Comparison of ENCODE assay signal across 8 mouse cellular contexts in the genomic region with DNA sequence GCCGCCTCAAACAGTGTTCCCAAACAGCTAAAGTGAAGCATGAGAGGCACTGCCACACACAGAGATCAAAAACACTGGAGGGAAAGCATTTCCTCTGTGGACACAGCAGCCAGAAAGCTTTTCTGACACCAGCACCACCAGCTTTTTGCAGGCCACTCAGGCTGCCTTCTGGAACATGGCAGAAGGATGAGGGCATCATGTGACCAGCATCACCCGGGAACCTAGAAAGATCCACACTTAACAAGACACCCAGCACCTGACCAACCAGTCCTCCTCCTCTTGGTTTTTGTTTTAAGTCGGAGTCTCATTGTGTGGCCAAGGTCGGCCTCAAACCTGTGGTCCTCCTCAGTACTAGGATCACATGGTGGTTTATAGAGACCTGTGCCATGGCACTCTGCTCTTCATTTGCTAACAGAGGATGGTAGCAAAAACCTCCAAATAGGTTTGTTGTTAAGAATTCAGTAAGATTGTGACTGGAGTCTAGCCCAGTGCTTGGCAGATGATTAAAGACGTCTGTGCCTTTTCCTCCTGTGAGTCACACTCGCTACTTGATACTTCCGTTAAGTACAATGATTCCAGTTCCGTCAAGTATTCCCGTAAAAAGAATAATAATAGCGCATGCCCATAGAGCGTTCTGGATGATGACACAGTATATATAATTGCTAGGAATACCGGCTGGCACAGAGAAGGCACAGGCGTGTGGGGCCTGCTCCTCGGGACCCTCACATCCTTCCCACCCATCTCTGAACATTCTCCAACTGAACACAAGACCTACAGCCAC. TPM values are rescaled to one million over a fixed set of nuclear protein-coding genes. Genes with fewer than 3 reads are reported as not detected.
DNase-seq lines count a peak whose midpoint lies in the region; ATAC-seq and TF ChIP-seq lines count a peak whose summit lies in the region.

No protein-coding gene starts in this region.

- WGBS in heart, embryonic 10.5 days = 75% methylated on average over 14 of the region's 14 CpGs
- WGBS in midbrain, postnatal 0 days = 77% methylated on average over 14 of the region's 14 CpGs

- H3K27me3 ChIP-seq in heart, embryonic 10.5 days (ENCODE audit: insufficient read depth, poor library complexity, severe bottlenecking) = no peaks in the 10 kb centered on the region
- no peaks in the 10 kb centered on the region for H3K27me3 ChIP-seq in midbrain, postnatal 0 days (ENCODE audit: insufficient read depth, low read length)

- no peak overlapping the region for H3K9ac ChIP-seq in midbrain, postnatal 0 days (replicated peaks; ENCODE audit: low read length, poor library complexity, severe bottlenecking)

- H3K4me2 ChIP-seq in midbrain, postnatal 0 days (ENCODE audit: low read depth, low read length, poor library complexity, severe bottlenecking) = no peak overlapping the region

- ATAC-seq in midbrain, postnatal 0 days (ENCODE audit: low FRiP score) = no peak

- no peak for DNase-seq in left cerebral cortex, adult 2 months (ENCODE audit: extremely low spot score in 1 of 2, low spot score in 2 of 2)
- no peak for DNase-seq in left cerebral cortex, postnatal 36 days (ENCODE audit: low spot score in 2 of 2)
- peak; percentile 76 for DNase-seq in brain, adult 2 months (ENCODE audit: low read depth, low spot score)
- no peak for DNase-seq in heart, embryonic 10.5 days (ENCODE audit: low spot score)
- peak; percentile 83 for DNase-seq in lung, postnatal 36 days
- no peak for DNase-seq in ovary, postnatal 14 days (ENCODE audit: low spot score)
- DNase-seq in cerebellum, adult 11 months = no peak
- no peak for DNase-seq in midbrain, postnatal 0 days (ENCODE audit: low spot score)

- TF ChIP-seq CTCF in left cerebral cortex, adult 2 months (IDR thresholded peaks at IDR 0.05) = no peak
- no peak for TF ChIP-seq CTCF in midbrain, postnatal 0 days (IDR thresholded peaks at IDR 0.05)

- intact Hi-C loops in left cerebral cortex, adult 2 months (cut with DNase I) = no loop called here
- intact Hi-C loops in left cerebral cortex, postnatal 36 days (cut with DNase I) = no loop called here

- H3K27ac ChIP-seq in left cerebral cortex, adult 2 months = peak overlapping the region; percentile 90
- H3K27ac ChIP-seq in heart, embryonic 10.5 days = peak overlapping the region; percentile 36
- no peak overlapping the region for H3K27ac ChIP-seq in midbrain, postnatal 0 days (ENCODE audit: low read depth, low read length)

- H3K4me3 ChIP-seq in left cerebral cortex, adult 2 months = no peak overlapping the region
- H3K4me3 ChIP-seq in heart, embryonic 10.5 days = no peak overlapping the region
- H3K4me3 ChIP-seq in midbrain, postnatal 0 days (ENCODE audit: low read depth, low read length) = no peak overlapping the region

- no peaks in the 10 kb centered on the region for H3K36me3 ChIP-seq in heart, embryonic 10.5 days
- no peaks in the 10 kb centered on the region for H3K36me3 ChIP-seq in midbrain, postnatal 0 days (ENCODE audit: insufficient read depth, low read length)

- no peaks in the 10 kb centered on the region for H3K9me3 ChIP-seq in heart, embryonic 10.5 days
- H3K9me3 ChIP-seq in midbrain, postnatal 0 days (ENCODE audit: low read length) = no peaks in the 10 kb centered on the region

- H3K4me1 ChIP-seq in heart, embryonic 10.5 days = peaks cover 25% of the 10 kb centered on the region
- H3K4me1 ChIP-seq in midbrain, postnatal 0 days (ENCODE audit: insufficient read depth, low read length) = no peaks in the 10 kb centered on the region

RNA-seq across cellular contexts. Expression of a gene that starts 51.8 kb away (rescaled TPM):
- total RNA-seq in left cerebral cortex, adult 2 months (2021) = 10 to 100 TPM; 26.0 to 27.3 TPM
- 10 to 100 TPM; 18.5 to 26.9 TPM for total RNA-seq in left cerebral cortex, postnatal 36 days (2021)
- polyA plus RNA-seq in heart, embryonic 10.5 days (2016; fragmentation: Nextera tagmentation; extraction: Ambion mirVana) = 37.7 and 39.5 TPM in 2 replicates
- total RNA-seq in midbrain, postnatal 0 days (2014; rRNA removed) = 20.6 and 31.0 TPM in 2 replicates
- polyA plus RNA-seq in midbrain, postnatal 0 days (2015; fragmentation: Nextera tagmentation; extraction: Ambion mirVana) = 11.3 and 12.3 TPM in 2 replicates

Comparison
In these comparisons a context has a peak if more than half of its experiments do, and no peak if none do; other contexts are left out.
1. DNase-seq: peak in brain, adult 2 months (single experiment) and lung, postnatal 36 days (single experiment); none in left cerebral cortex, adult 2 months (0 of 2), left cerebral cortex, postnatal 36 days (0 of 2), heart, embryonic 10.5 days (single experiment), ovary, postnatal 14 days (single experiment), cerebellum, adult 11 months (single experiment) and midbrain, postnatal 0 days (single experiment).